Comparison of ENCODE assay signal across 19 mouse cellular contexts in genomic region chr19:28287431-28287830, GRCm38 (mm10).
A peak's percentile ranks its signal among the peaks of the same experiment; 100 is the strongest.
DNase-seq lines count a peak whose midpoint lies in the region; ATAC-seq and TF ChIP-seq lines count a peak whose summit lies in the region.
"Had no signal": no experiment of that assay in that cellular context is flagged by ENCODE, and none has a peak within 500 bp of the region (broad histone marks: within the 10 kb centered on the region; RNA-seq: fewer than 3 reads in every experiment).

No protein-coding gene starts in this region.

- H3K4me2 ChIP-seq in kidney, embryonic 15.5 days, result no peak overlapping the region
- H3K4me2 ChIP-seq in midbrain, embryonic 11.5 days, result no peak overlapping the region
- no peak overlapping the region for H3K4me2 ChIP-seq in midbrain, embryonic 14.5 days (ENCODE audit: low read length)
- H3K4me2 ChIP-seq: embryonic facial prominence, embryonic 12.5 days; forebrain, embryonic 15.5 days had no signal

- WGBS in kidney, adult 2 months, result 18% methylated on average over 2 of the region's 2 CpGs
- WGBS in kidney, embryonic 15.5 days, result 26% methylated on average over 2 of the region's 2 CpGs
- WGBS in midbrain, embryonic 11.5 days, result 72% methylated on average over 2 of the region's 2 CpGs
- WGBS in midbrain, embryonic 14.5 days, result 77% methylated on average over 2 of the region's 2 CpGs

- H3K27ac ChIP-seq in kidney, adult 2 months (ENCODE audit: insufficient read depth, low read depth, low read length), result no peak overlapping the region
- H3K27ac ChIP-seq in kidney, embryonic 15.5 days, result no peak overlapping the region
- no peak overlapping the region for H3K27ac ChIP-seq in midbrain, embryonic 11.5 days (ENCODE audit: low read depth, low read length)
- H3K27ac ChIP-seq in midbrain, embryonic 14.5 days (replicated peaks; ENCODE audit: low read depth, low read length), result no peak overlapping the region
- H3K27ac ChIP-seq: embryonic facial prominence, embryonic 12.5 days; forebrain, embryonic 15.5 days; heart, embryonic 10.5 days had no signal

- DNase-seq in kidney, adult 2 months, result peak; percentile 48
- peak; percentile 70 for DNase-seq in midbrain, embryonic 11.5 days (ENCODE audit: low spot score, missing footprints)
- no peak for DNase-seq in midbrain, embryonic 14.5 days
- peak; percentile 7 for DNase-seq in kidney, postnatal 14 days
- DNase-seq in urinary bladder, postnatal 25 days (ENCODE audit: low spot score), result no peak
- no peak for DNase-seq in heart, adult 9 months (ENCODE audit: low spot score in 2 of 2)
- DNase-seq: adrenal gland, postnatal 14 days; cerebellum, adult 11-12 months; cerebellum, adult 9-10 months; cerebellum, postnatal 25 days; gastrocnemius, postnatal 36 days; heart, postnatal 10 days; heart, postnatal 4 days had no signal

- H3K9me3 ChIP-seq in kidney, embryonic 15.5 days (replicated peaks), result no peaks in the 10 kb centered on the region
- H3K9me3 ChIP-seq in midbrain, embryonic 11.5 days (ENCODE audit: control insufficient read depth, low read length), result no peaks in the 10 kb centered on the region
- no peaks in the 10 kb centered on the region for H3K9me3 ChIP-seq in midbrain, embryonic 14.5 days (ENCODE audit: control insufficient read depth, low read length)
- H3K9me3 ChIP-seq: embryonic facial prominence, embryonic 12.5 days; forebrain, embryonic 15.5 days; heart, embryonic 10.5 days had no signal

- H3K9ac ChIP-seq in kidney, embryonic 15.5 days, result no peak overlapping the region
- no peak overlapping the region for H3K9ac ChIP-seq in midbrain, embryonic 11.5 days (ENCODE audit: low read length)
- no peak overlapping the region for H3K9ac ChIP-seq in midbrain, embryonic 14.5 days (replicated peaks; ENCODE audit: low read length)
- H3K9ac ChIP-seq: embryonic facial prominence, embryonic 12.5 days; forebrain, embryonic 15.5 days had no signal

- no peaks in the 10 kb centered on the region for H3K27me3 ChIP-seq in kidney, adult 2 months (replicated peaks; ENCODE audit: control insufficient read depth, insufficient read depth, low read length)
- H3K27me3 ChIP-seq in kidney, embryonic 15.5 days, result no peaks in the 10 kb centered on the region
- H3K27me3 ChIP-seq in midbrain, embryonic 11.5 days (ENCODE audit: control insufficient read depth, insufficient read depth, low read length), result no peaks in the 10 kb centered on the region
- H3K27me3 ChIP-seq in midbrain, embryonic 14.5 days (ENCODE audit: control insufficient read depth, insufficient read depth, low read length), result no peaks in the 10 kb centered on the region
- H3K27me3 ChIP-seq: embryonic facial prominence, embryonic 12.5 days; forebrain, embryonic 15.5 days; Patski had no signal

- H3K36me3 ChIP-seq in kidney, adult 2 months (ENCODE audit: control insufficient read depth, insufficient read depth, low read length), result 0 out of 2 replicates have a peak, but pooled peaks cover 1% of the 10 kb centered on the region
- no peaks in the 10 kb centered on the region for H3K36me3 ChIP-seq in kidney, embryonic 15.5 days
- no peaks in the 10 kb centered on the region for H3K36me3 ChIP-seq in midbrain, embryonic 11.5 days (ENCODE audit: control insufficient read depth, insufficient read depth, low read length)
- H3K36me3 ChIP-seq in midbrain, embryonic 14.5 days (ENCODE audit: control insufficient read depth, insufficient read depth, low read length), result no peaks in the 10 kb centered on the region
- H3K36me3 ChIP-seq: embryonic facial prominence, embryonic 12.5 days; forebrain, embryonic 15.5 days; heart, embryonic 10.5 days had no signal

- no peak for TF ChIP-seq POLR2A in kidney, adult 2 months (IDR thresholded peaks at IDR 0.05; ENCODE audit: low read depth, low read length)

- TF ChIP-seq CTCF in kidney, adult 2 months (conservative IDR thresholded peaks at IDR 0.05; ENCODE audit: insufficient read depth, insufficient read length, low read depth, low read length), result no peak

- no peaks in the 10 kb centered on the region for H3K4me1 ChIP-seq in kidney, adult 2 months (ENCODE audit: control insufficient read depth, insufficient read depth, low read length)
- H3K4me1 ChIP-seq in kidney, embryonic 15.5 days, result no peaks in the 10 kb centered on the region
- H3K4me1 ChIP-seq in midbrain, embryonic 11.5 days (ENCODE audit: control insufficient read depth, insufficient read depth, low read length), result no peaks in the 10 kb centered on the region
- no peaks in the 10 kb centered on the region for H3K4me1 ChIP-seq in midbrain, embryonic 14.5 days (ENCODE audit: control insufficient read depth, insufficient read depth, low read length)
- H3K4me1 ChIP-seq: embryonic facial prominence, embryonic 12.5 days; forebrain, embryonic 15.5 days; heart, embryonic 10.5 days had no signal

- no peak for ATAC-seq in kidney, embryonic 15.5 days (replicated peaks; ENCODE audit: low FRiP score)
- no peak for ATAC-seq in midbrain, embryonic 11.5 days (ENCODE audit: low FRiP score)
- no peak for ATAC-seq in midbrain, embryonic 14.5 days (ENCODE audit: low FRiP score, low TSS enrichment)
- ATAC-seq: activated CD4-positive, CD25-positive, alpha-beta regulatory T cell, adult 4 months; forebrain, embryonic 15.5 days; Patski had no signal

- no peak overlapping the region for H3K4me3 ChIP-seq in kidney, adult 2 months (ENCODE audit: insufficient read depth, low read depth, low read length)
- no peak overlapping the region for H3K4me3 ChIP-seq in kidney, embryonic 15.5 days (replicated peaks)
- no peak overlapping the region for H3K4me3 ChIP-seq in midbrain, embryonic 11.5 days (ENCODE audit: low read depth, low read length)
- no peak overlapping the region for H3K4me3 ChIP-seq in midbrain, embryonic 14.5 days (replicated peaks; ENCODE audit: low read depth, low read length)
- H3K4me3 ChIP-seq: embryonic facial prominence, embryonic 12.5 days; forebrain, embryonic 15.5 days; heart, embryonic 10.5 days had no signal

Comparison
In these comparisons a context has a peak if more than half of its experiments do, and no peak if none do; other contexts are left out.
1. DNase-seq: peak in kidney, adult 2 months (single experiment), midbrain, embryonic 11.5 days (single experiment) and kidney, postnatal 14 days (single experiment); none in midbrain, embryonic 14.5 days (single experiment), urinary bladder, postnatal 25 days (single experiment) and heart, adult 9 months (0 of 2).